In the genomic region with DNA sequence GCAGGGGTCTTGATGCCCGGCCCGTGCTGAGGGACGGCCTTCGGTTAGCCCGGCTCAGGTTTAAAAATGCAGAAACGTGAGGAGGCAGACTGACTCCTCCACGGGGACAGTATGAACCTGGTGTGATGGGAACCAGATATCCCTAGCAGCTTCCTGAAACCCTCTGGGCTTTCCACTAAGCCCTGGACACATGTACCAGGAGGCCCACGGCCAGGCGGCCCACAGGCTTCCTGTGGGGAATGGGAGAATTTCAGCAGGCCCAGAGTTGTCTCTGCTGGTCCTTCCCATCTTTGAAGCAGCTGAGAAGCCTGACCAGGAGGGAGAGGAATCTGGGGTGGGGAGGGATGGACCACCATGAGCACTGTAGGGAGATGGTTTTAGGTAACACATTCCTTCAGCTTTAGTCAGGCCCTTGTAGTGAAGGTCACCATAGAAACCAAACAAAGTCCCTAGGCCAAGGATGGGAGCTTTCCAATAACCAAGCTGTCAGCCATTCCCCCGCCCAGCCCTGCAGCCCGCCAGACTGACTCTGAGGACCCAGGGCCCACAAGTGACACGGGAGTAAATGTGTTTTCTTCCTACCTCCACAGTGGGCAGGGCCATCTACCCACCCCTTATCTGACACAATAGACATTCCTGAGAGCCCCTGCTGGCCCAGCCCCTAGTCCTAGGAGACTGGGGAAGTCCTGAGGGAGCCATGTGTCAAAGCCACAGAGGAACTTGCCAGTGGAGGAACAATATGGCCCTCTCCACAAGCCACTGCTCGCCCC, we compare ENCODE assay signal across 8 mouse cellular contexts.
DNase-seq lines count a peak whose midpoint lies in the region; ATAC-seq and TF ChIP-seq lines count a peak whose summit lies in the region.

No protein-coding gene starts in this region.

- H3K36me3 ChIP-seq in heart, embryonic 11.5 days (ENCODE audit: control insufficient read depth, insufficient read depth, low read length), result no peaks in the 10 kb centered on the region
- H3K36me3 ChIP-seq in limb, embryonic 12.5 days, result no peaks in the 10 kb centered on the region

- ATAC-seq in heart, embryonic 11.5 days (replicated peaks; ENCODE audit: insufficient number of reproducible peaks, low FRiP score, low TSS enrichment), result no peak
- ATAC-seq in limb, embryonic 12.5 days (ENCODE audit: insufficient number of reproducible peaks, insufficient read depth, low FRiP score, low TSS enrichment, low read depth), result peak; percentile 7; the same call in 1 of the 2 replicates

- no peak for TF ChIP-seq CTCF in bone marrow macrophage, adult 2 months (IDR thresholded peaks at IDR 0.05; ENCODE audit: low read depth, low read length)

- H3K9me3 ChIP-seq in heart, embryonic 11.5 days (replicated peaks; ENCODE audit: control insufficient read depth, low read length), result no peaks in the 10 kb centered on the region
- no peaks in the 10 kb centered on the region for H3K9me3 ChIP-seq in limb, embryonic 12.5 days

- peak overlapping the region; percentile 19; the same call in 1 of the 2 replicates for H3K4me2 ChIP-seq in heart, embryonic 11.5 days
- H3K4me2 ChIP-seq in limb, embryonic 12.5 days, result peak overlapping the region; percentile 40

- no peaks in the 10 kb centered on the region for H3K27me3 ChIP-seq in heart, embryonic 11.5 days (ENCODE audit: control insufficient read depth, insufficient read depth, low read length)
- peaks cover 33% of the 10 kb centered on the region for H3K27me3 ChIP-seq in limb, embryonic 12.5 days

- DNase-seq in ES-CJ7 (ENCODE audit: low read depth, low spot score), result peak; percentile 25
- DNase-seq in left cerebral cortex, postnatal 4 days, result no peak
- DNase-seq in liver, result no peak
- no peak for DNase-seq in thymus, adult 18-20 months
- DNase-seq in adrenal gland, adult 2 months, result no peak

- H3K4me3 ChIP-seq in bone marrow macrophage, adult 2 months (ENCODE audit: insufficient read depth, low read length), result no peak overlapping the region
- no peak overlapping the region for H3K4me3 ChIP-seq in heart, embryonic 11.5 days (ENCODE audit: low read depth, low read length)
- no peak overlapping the region for H3K4me3 ChIP-seq in limb, embryonic 12.5 days (replicated peaks)

- WGBS in heart, embryonic 11.5 days (ENCODE audit: insufficient replicate concordance), result 35% methylated on average over 13 of the region's 13 CpGs
- 25% methylated on average over 13 of the region's 13 CpGs for WGBS in limb, embryonic 12.5 days

- no peak for TF ChIP-seq POLR2A in bone marrow macrophage, adult 2 months (IDR thresholded peaks at IDR 0.05; ENCODE audit: borderline replicate concordance, low read depth, low read length)

- 0 out of 2 replicates have a peak overlapping the region, but pooled peaks have one; percentile 22 for H3K27ac ChIP-seq in bone marrow macrophage, adult 2 months (ENCODE audit: insufficient read depth, low read depth, low read length)
- peak overlapping the region; percentile 54 for H3K27ac ChIP-seq in heart, embryonic 11.5 days (ENCODE audit: low read depth, low read length)
- H3K27ac ChIP-seq in limb, embryonic 12.5 days, result peak overlapping the region; percentile 75

- peaks cover 17% of the 10 kb centered on the region for H3K4me1 ChIP-seq in bone marrow macrophage, adult 2 months (ENCODE audit: control insufficient read depth, insufficient read depth, low read length)
- peaks cover 23% of the 10 kb centered on the region for H3K4me1 ChIP-seq in heart, embryonic 11.5 days (ENCODE audit: control insufficient read depth, insufficient read depth, low read length)
- peaks cover 58% of the 10 kb centered on the region for H3K4me1 ChIP-seq in limb, embryonic 12.5 days (replicated peaks)

- peak overlapping the region; percentile 10; the same call in 1 of the 2 replicates for H3K9ac ChIP-seq in heart, embryonic 11.5 days (ENCODE audit: low read depth, low read length)
- H3K9ac ChIP-seq in limb, embryonic 12.5 days (replicated peaks), result no peak overlapping the region

- intact Hi-C loops in left cerebral cortex, postnatal 4 days (cut with DNase I), result loop anchor here (5.0 kb wide), 1 partner anchor 278 kb away; no protein-coding TSS in a partner anchor

Comparison
In these comparisons a context has a peak if more than half of its experiments do, and no peak if none do; other contexts are left out.
1. H3K27ac ChIP-seq: peak in every context shown above with its lines; median percentile 75 in limb, embryonic 12.5 days; 54 in heart, embryonic 11.5 days; 22 in bone marrow macrophage, adult 2 months.